Mouse (Mus musculus) hindbrain, embryonic 15.5 days (tissue): Measurements from ENCODE around the gene Rimbp2. TPM values are rescaled to one million over a fixed set of nuclear protein-coding genes. Genes with fewer than 3 reads are reported as not detected.

ENCODE experiments used
- ATAC-seq: fragments of 200-750 bp; cut with Nextera tagmentation; 2 replicates; pipeline ENCODE4 v1.8.0; 2017; ENCODE audit warnings: low read depth, moderate number of reproducible peaks, moderate TSS enrichment; ENCODE audit not compliant: low FRiP score
- H3K27ac ChIP-seq: fragments of 300-500 bp; sonication (generic); replicated peaks from 2 replicates; pipeline ENCODE4 v1.5.1; 2015; ENCODE audit warnings: mild to moderate bottlenecking, inconsistent platforms
- H3K27me3 ChIP-seq: fragments of 300-500 bp; sonication (generic); 2 replicates; pipeline ENCODE4 v1.6.1; 2015; ENCODE audit warnings: control low read depth, inconsistent platforms
- H3K36me3 ChIP-seq: fragments of 300-500 bp; sonication (generic); 2 replicates; pipeline ENCODE4 v1.6.1; 2015; ENCODE audit warnings: control low read depth, inconsistent platforms
- H3K4me1 ChIP-seq: fragments of 300-500 bp; sonication (generic); replicated peaks from 2 replicates; pipeline ENCODE4 v1.6.1; 2015; ENCODE audit warnings: control low read depth, inconsistent platforms
- H3K4me2 ChIP-seq: fragments of 300-500 bp; sonication (generic); 2 replicates; pipeline ENCODE4 v1.6.1; 2015; ENCODE audit warnings: moderate library complexity, mild to moderate bottlenecking, inconsistent platforms
- H3K4me3 ChIP-seq: fragments of 300-500 bp; sonication (generic); 2 replicates; pipeline ENCODE4 v1.5.1; 2015; ENCODE audit warnings: mild to moderate bottlenecking, inconsistent platforms
- H3K9ac ChIP-seq: fragments of 300-500 bp; sonication (generic); 2 replicates; pipeline ENCODE4 v1.6.1; 2015; ENCODE audit warnings: inconsistent platforms
- H3K9me3 ChIP-seq: fragments of 300-500 bp; sonication (generic); 2 replicates; pipeline ENCODE4 v1.6.1; 2016; ENCODE audit warnings: control low read depth, inconsistent platforms
- WGBS: fragments of 180-500 bp; shearing (Covaris S2); methylation state at CpG from one replicate; pipeline ENCODE4 v1.1.7; 2015; 5-methylcytosine and 5-hydroxymethylcytosine counted together
- polyA plus RNA-seq: library from polyadenylated mRNA; unstranded; fragments of >200 nt; fragmentation: Nextera tagmentation; extraction: Ambion mirVana; gene quantifications from 2 replicates; pipeline ENCODE4 v1.2.1, GENCODE M21; 2015

The Rimbp2 gene
- polyA plus RNA-seq, 1 experiment from 2014 or later, result 7.3 TPM

DNA sequence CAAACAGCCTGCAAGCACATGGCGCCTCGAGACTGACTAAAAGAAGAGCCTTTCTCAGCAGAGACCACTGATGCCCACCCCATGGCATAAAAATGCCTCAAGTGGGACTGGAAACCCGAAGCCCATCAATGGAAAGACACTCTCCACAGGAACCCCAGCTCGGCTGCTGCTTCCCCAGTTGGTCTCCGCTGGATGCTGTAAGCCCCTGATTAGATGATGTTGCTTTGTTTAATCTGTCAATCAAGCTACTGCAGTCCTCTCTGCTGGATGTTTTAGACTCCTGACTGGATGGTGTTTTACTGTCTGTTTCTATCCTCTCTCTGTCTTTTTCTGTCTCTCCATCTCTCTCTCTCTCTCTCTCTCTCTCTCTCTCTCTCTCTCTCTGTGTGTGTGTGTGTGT lies 33.2 kb downstream of the Rimbp2 start:
- no peak overlapping the region for H3K9ac ChIP-seq
- WGBS, result 40% methylated on average over 5 of the region's 5 CpGs
- no peaks in the 10 kb centered on the region for H3K36me3 ChIP-seq
- H3K27me3 ChIP-seq, result no peaks in the 10 kb centered on the region
- H3K4me1 ChIP-seq, result 0 out of 2 replicates have a peak, but pooled peaks cover 7% of the 10 kb centered on the region
- ATAC-seq, result no peak
- no peak overlapping the region for H3K27ac ChIP-seq
- H3K4me3 ChIP-seq, result no peak overlapping the region
- no peak overlapping the region for H3K4me2 ChIP-seq
- no peaks in the 10 kb centered on the region for H3K9me3 ChIP-seq

DNA sequence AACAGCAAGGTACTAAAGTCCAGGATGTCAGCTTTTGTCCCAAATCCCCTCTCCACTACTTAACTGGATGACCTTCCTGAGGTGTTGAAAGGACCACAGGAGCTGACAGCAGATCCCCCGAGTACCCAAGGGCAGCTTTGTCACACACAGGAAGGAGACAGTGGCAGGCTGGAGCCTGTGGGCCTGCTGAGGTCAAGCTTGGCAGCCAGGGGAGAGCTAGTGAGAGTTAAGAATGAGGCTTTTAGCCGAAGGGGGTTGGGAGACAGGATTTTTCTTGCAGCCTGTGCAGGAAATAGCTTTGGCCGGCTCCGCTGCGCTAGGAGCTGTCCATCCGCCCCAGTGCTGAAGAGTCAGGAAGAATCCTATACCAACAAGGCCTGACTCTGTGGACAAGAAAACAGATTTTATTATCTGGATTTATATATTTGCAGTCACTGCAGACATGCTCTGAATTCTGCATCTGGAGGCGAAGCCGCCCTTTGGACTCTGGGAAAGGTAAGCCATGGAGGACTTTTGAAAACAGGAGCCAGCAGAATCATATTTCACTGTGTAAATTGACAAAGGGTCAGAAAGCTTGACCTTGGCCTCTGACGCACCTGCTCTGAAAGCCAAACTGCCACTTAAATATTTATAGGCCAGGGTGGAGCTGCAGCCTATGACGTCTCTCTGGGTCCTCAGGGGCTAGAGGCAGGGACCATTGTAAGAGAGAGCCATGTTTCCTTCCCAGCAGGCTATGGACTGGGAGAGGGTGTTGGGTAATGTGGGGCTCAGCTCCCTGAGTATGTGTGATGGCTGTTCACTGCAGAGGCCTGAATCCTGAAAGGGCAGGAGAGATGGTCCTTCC lies 35.9 kb downstream of the Rimbp2 start:
- H3K4me3 ChIP-seq, result no peak overlapping the region
- H3K9me3 ChIP-seq, result no peaks in the 10 kb centered on the region
- ATAC-seq, result peak; percentile 67
- H3K4me2 ChIP-seq, result no peak overlapping the region
- 0 out of 2 replicates have a peak, but pooled peaks cover 7% of the 10 kb centered on the region for H3K4me1 ChIP-seq
- no peak overlapping the region for H3K9ac ChIP-seq
- no peaks in the 10 kb centered on the region for H3K27me3 ChIP-seq
- 18% methylated on average over 10 of the region's 10 CpGs for WGBS
- H3K36me3 ChIP-seq, result no peaks in the 10 kb centered on the region
- no peak overlapping the region for H3K27ac ChIP-seq

DNA sequence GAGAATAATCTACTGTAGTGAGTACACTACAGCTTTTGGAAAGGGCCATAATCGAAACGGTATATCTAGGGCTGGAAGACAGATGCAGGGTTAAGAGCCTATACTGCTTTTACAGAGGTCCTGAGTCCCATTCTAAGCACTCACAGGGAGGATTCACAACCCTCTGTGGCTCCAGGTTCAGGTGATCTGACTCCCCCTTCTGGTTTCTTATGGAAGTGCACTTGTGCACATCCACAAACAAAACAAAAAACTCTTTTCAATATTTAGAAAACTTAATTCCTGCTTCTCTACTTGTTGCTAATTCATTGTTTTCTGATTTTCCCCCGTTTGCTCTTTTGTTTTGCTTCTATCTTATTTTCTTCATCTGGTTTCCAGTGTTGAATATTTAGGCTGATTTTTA lies 39.5 kb downstream of the Rimbp2 start:
- ATAC-seq, result no peak
- Histone ChIP-seq H3K27me3 (no peaks in the 10 kb centered on the region), H3K4me2 (no peak overlapping the region), H3K9me3 (no peaks in the 10 kb centered on the region), H3K36me3 (no peaks in the 10 kb centered on the region), H3K4me3 (no peak overlapping the region), H3K4me1 (0 out of 2 replicates have a peak, but pooled peaks cover 5% of the 10 kb centered on the region), H3K27ac (no peak overlapping the region), H3K9ac (no peak overlapping the region)
- WGBS, result 80% methylated on average over 3 of the region's 3 CpGs

- no peak overlapping the region for H3K4me2 ChIP-seq
Measured at GRCm38 (mm10) chr5:128912374-128912773, 40.9 kb downstream of the Rimbp2 start.

GRCm38 (mm10) chr5:128911593-128911992 lies 41.7 kb downstream of the Rimbp2 start:
- no peaks in the 10 kb centered on the region for H3K9me3 ChIP-seq
- H3K27me3 ChIP-seq, result no peaks in the 10 kb centered on the region
- 69% methylated on average over 8 of the region's 9 CpGs for WGBS
- H3K27ac ChIP-seq, result no peak overlapping the region
- H3K36me3 ChIP-seq, result no peaks in the 10 kb centered on the region
- no peak overlapping the region for H3K9ac ChIP-seq
- no peak for ATAC-seq
- H3K4me3 ChIP-seq, result no peak overlapping the region
- H3K4me2 ChIP-seq, result no peak overlapping the region
- H3K4me1 ChIP-seq, result no peaks in the 10 kb centered on the region

More at GRCm38 (mm10) chr5:128912374-128912773, 40.9 kb downstream of the Rimbp2 start:
- Histone ChIP-seq H3K4me1 (0 out of 2 replicates have a peak, but pooled peaks cover under 1% of the 10 kb centered on the region), H3K36me3 (no peaks in the 10 kb centered on the region), H3K27me3 (no peaks in the 10 kb centered on the region), H3K9ac (no peak overlapping the region), H3K4me3 (no peak overlapping the region), H3K27ac (no peak overlapping the region), H3K9me3 (no peaks in the 10 kb centered on the region)
- WGBS, result 94% methylated on average over 3 of the region's 3 CpGs
- no peak for ATAC-seq

GRCm38 (mm10) chr5:128904113-128904512 lies 49.2 kb downstream of the Rimbp2 start:
- H3K9me3 ChIP-seq, result no peaks in the 10 kb centered on the region
- peak overlapping the region; percentile 61 for H3K27ac ChIP-seq
- no peaks in the 10 kb centered on the region for H3K36me3 ChIP-seq
- no peak overlapping the region for H3K4me3 ChIP-seq
- H3K4me2 ChIP-seq, result no peak overlapping the region
- no peak overlapping the region for H3K9ac ChIP-seq
- 7% methylated on average over 5 of the region's 5 CpGs for WGBS
- H3K27me3 ChIP-seq, result no peaks in the 10 kb centered on the region
- peak; percentile 65; the same call in 1 of the 2 replicates for ATAC-seq
- peaks cover 27% of the 10 kb centered on the region for H3K4me1 ChIP-seq

GRCm38 (mm10) chr5:128903120-128903519 lies 50.2 kb downstream of the Rimbp2 start:
- no peaks in the 10 kb centered on the region for H3K36me3 ChIP-seq
- peak overlapping the region; percentile 61 for H3K27ac ChIP-seq
- no peak overlapping the region for H3K9ac ChIP-seq
- no peaks in the 10 kb centered on the region for H3K27me3 ChIP-seq
- no peaks in the 10 kb centered on the region for H3K9me3 ChIP-seq
- H3K4me3 ChIP-seq, result no peak overlapping the region
- 23% methylated on average over 12 of the region's 12 CpGs for WGBS
- peaks cover 27% of the 10 kb centered on the region for H3K4me1 ChIP-seq
- H3K4me2 ChIP-seq, result 0 out of 2 replicates have a peak overlapping the region, but pooled peaks have one; percentile 7
- peak; percentile 67 for ATAC-seq

DNA sequence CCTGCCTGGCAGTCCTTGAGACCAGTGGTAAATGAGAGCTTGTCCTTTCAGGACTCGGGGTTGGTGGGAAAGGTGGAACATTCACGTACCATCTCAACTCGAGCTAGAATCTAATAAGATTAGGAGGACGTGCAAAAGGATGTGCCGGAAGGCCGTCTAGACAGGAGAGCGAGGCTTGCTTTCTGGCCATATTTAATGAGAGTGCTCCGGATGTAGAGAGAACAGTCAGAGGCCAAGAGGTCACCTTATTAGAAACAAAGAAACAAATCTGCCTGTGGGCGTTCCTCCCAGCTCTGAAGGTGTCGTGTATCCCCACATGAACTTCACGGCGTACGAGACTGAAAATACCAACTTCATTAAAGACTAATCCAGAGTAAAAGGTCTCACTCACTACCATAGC lies 53.3 kb downstream of the Rimbp2 start:
- no peak overlapping the region for H3K27ac ChIP-seq

DNA sequence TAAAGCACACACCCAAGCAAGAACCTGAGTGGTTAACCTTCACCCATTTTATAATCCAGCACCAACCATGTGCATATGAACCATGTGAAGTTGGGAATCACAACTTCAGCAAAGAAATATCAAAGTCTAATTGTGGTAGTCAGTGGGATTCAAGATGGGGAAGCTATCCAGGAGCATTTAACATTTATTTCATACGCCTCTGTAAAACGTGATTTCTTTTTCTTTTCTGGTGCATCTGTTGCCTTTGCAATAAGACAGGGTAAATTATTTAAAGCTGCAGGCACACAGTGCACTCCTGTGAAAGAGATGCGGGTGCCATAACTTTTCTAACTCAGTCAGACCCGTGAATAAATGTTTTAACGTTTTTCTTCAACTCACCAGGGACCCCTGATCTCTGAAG lies 58.4 kb downstream of the Rimbp2 start:
- ATAC-seq, result no peak
- H3K27me3 ChIP-seq, result no peaks in the 10 kb centered on the region
- no peak overlapping the region for H3K27ac ChIP-seq
- no peak overlapping the region for H3K9ac ChIP-seq
- H3K36me3 ChIP-seq, result no peaks in the 10 kb centered on the region
- WGBS, result 81% methylated on average over 5 of the region's 5 CpGs
- H3K4me3 ChIP-seq, result no peak overlapping the region
- no peaks in the 10 kb centered on the region for H3K9me3 ChIP-seq
- 0 out of 2 replicates have a peak, but pooled peaks cover 2% of the 10 kb centered on the region for H3K4me1 ChIP-seq
- no peak overlapping the region for H3K4me2 ChIP-seq

More for the DNA sequence above, 53.3 kb downstream of the Rimbp2 start:
- Histone ChIP-seq H3K9ac (no peak overlapping the region), H3K4me2 (no peak overlapping the region), H3K9me3 (no peaks in the 10 kb centered on the region), H3K27me3 (no peaks in the 10 kb centered on the region), H3K4me1 (peaks cover 25% of the 10 kb centered on the region), H3K4me3 (no peak overlapping the region), H3K36me3 (no peaks in the 10 kb centered on the region)
- whole genome bisulfite sequencing, result 60% methylated on average over 13 of the region's 13 CpGs
- ATAC-seq, result no peak

DNA sequence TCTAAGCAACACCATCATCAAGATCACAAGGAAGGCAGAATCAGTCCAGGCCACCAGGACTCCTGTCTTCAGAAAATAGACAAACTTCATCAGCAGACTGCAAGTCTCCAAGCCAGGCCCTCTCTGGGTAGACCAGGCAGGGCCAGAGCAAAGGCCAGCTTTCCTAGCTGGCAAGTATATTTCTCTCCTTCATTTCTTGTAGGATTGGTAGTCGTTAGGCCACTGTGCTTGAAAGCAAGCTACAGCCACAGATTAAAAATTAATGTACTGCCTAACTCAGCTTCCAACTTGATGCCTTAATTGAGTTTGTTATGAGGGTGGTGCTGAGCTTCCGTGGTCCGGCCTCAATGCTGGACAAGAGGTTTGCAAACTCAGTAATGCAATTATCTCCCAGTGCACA lies 65.7 kb downstream of the Rimbp2 start:
- Histone ChIP-seq H3K9me3 (no peaks in the 10 kb centered on the region), H3K27ac (no peak overlapping the region), H3K4me1 (0 out of 2 replicates have a peak, but pooled peaks cover 16% of the 10 kb centered on the region), H3K4me3 (no peak overlapping the region), H3K36me3 (no peaks in the 10 kb centered on the region), H3K4me2 (no peak overlapping the region), H3K9ac (no peak overlapping the region), H3K27me3 (no peaks in the 10 kb centered on the region)
- 70% methylated on average over 3 of the region's 3 CpGs for WGBS
- ATAC-seq, result no peak

DNA sequence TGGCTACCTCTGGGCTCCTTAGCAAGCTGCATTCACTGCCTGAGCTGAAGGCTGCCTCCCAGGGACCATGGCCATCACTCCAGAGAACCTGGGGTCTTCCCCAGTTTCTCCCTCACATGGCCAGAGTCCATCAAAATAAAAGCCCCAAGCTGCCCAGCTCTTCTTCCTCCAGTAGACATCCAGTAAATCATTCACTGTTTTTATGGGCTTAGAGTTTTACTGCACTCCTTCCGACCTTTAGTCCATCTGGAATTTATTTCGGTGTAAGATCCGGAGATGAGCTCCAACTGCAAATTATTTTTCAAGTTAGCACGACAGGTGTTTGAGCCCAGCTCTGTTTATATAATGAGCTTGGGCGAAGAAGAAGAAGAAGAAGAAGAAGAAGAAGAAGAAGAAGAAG lies 69.0 kb downstream of the Rimbp2 start:
- no peak overlapping the region for H3K4me2 ChIP-seq
- no peaks in the 10 kb centered on the region for H3K27me3 ChIP-seq
- H3K4me1 ChIP-seq, result 0 out of 2 replicates have a peak, but pooled peaks cover 16% of the 10 kb centered on the region
- H3K9ac ChIP-seq, result no peak overlapping the region
- no peak overlapping the region for H3K4me3 ChIP-seq
- ATAC-seq, result no peak
- H3K36me3 ChIP-seq, result no peaks in the 10 kb centered on the region
- no peak overlapping the region for H3K27ac ChIP-seq
- WGBS, result 89% methylated on average over 5 of the region's 5 CpGs
- H3K9me3 ChIP-seq, result no peaks in the 10 kb centered on the region

GRCm38 (mm10) chr5:128879092-128879491 lies 74.2 kb downstream of the Rimbp2 start:
- no peaks in the 10 kb centered on the region for H3K9me3 ChIP-seq
- H3K4me1 ChIP-seq, result peaks cover 23% of the 10 kb centered on the region
- WGBS, result 63% methylated on average over 3 of the region's 3 CpGs

More at GRCm38 (mm10) chr5:128879092-128879491, 74.2 kb downstream of the Rimbp2 start:
- H3K9ac ChIP-seq, result no peak overlapping the region
- H3K4me2 ChIP-seq, result no peak overlapping the region
- H3K27me3 ChIP-seq, result no peaks in the 10 kb centered on the region
- H3K27ac ChIP-seq, result no peak overlapping the region
- no peak for ATAC-seq
- H3K36me3 ChIP-seq, result no peaks in the 10 kb centered on the region
- H3K4me3 ChIP-seq, result no peak overlapping the region
